Mouse (Mus musculus) ES-E14 (cell line): Measurements from ENCODE around the gene Klhl2. TPM values are rescaled to one million over a fixed set of nuclear protein-coding genes. Genes with fewer than 3 reads are reported as not detected.

ENCODE experiments used
- DNase-seq: peaks from one replicate; pipeline ENCODE4 v3.0.0-alpha.2; 2013; ENCODE audit warnings: low read depth, low spot score
- H3K27ac ChIP-seq: 2 replicates; pipeline ENCODE4 v1.5.1; 2012; ENCODE audit warnings: low read depth, mild to moderate bottlenecking, low read length, moderate library complexity, mixed read lengths; ENCODE audit not compliant: poor library complexity, insufficient read depth, severe bottlenecking
- H3K36me3 ChIP-seq: 2 replicates; pipeline ENCODE4 v1.6.1; 2012; ENCODE audit warnings: mild to moderate bottlenecking, low read length, moderate library complexity, mixed read lengths; ENCODE audit not compliant: control insufficient read depth, poor library complexity, insufficient read depth, severe bottlenecking
- H3K4me1 ChIP-seq, 2 experiments: fragments of 150-350 bp in 1 of 2; sonication (generic) in 1 of 2; 2 replicates each; pipeline ENCODE4 v1.6.1; 2012; ENCODE audit warnings: low read length in 2 of 2, mild to moderate bottlenecking in 1 of 2, mixed read lengths in 1 of 2; ENCODE audit not compliant: control insufficient read depth in 2 of 2, insufficient read depth in 2 of 2, poor library complexity in 1 of 2
- H3K4me3 ChIP-seq, 2 experiments: fragments of 150-350 bp in 1 of 2; sonication (generic) in 1 of 2; 2 replicates each; pipeline ENCODE4 v1.5.1; 2012; ENCODE audit warnings: low read length in 2 of 2, low read depth in 1 of 2, mild to moderate bottlenecking in 1 of 2, mixed read lengths in 1 of 2; ENCODE audit not compliant: insufficient read depth in 1 of 2, poor library complexity in 1 of 2, severe bottlenecking in 1 of 2
- H3K9ac ChIP-seq: 2 replicates; pipeline ENCODE4 v1.6.1; 2012; ENCODE audit warnings: low read depth, mild to moderate bottlenecking, low read length, mixed read lengths; ENCODE audit not compliant: poor library complexity, insufficient read depth, severe bottlenecking
- H3K9me3 ChIP-seq: fragments of 150-350 bp; sonication (generic); 2 replicates; pipeline ENCODE4 v1.6.1; 2012; ENCODE audit warnings: low read depth, mild to moderate bottlenecking, low read length; ENCODE audit not compliant: control insufficient read depth, insufficient read depth
- CHD2 ChIP-seq: IDR thresholded peaks from 2 replicates; pipeline ENCODE4 v1.6.1; 2014; ENCODE audit warnings: mild to moderate bottlenecking, low read depth, low read length, inconsistent platforms
- HCFC1 ChIP-seq: IDR thresholded peaks from 2 replicates; pipeline ENCODE4 v1.6.1; 2012; ENCODE audit warnings: low read length, inconsistent platforms, borderline replicate concordance; ENCODE audit not compliant: insufficient read depth
- MAFK ChIP-seq: IDR thresholded peaks from 2 replicates; pipeline ENCODE4 v1.6.1; 2014; ENCODE audit warnings: mild to moderate bottlenecking, low read depth, low read length, inconsistent platforms; ENCODE audit not compliant: insufficient read depth
- ZC3H11A ChIP-seq: IDR thresholded peaks from 2 replicates; pipeline ENCODE4 v1.6.1; 2012; ENCODE audit warnings: low read depth, mild to moderate bottlenecking, inconsistent platforms, low read length, borderline replicate concordance
- ZNF384 ChIP-seq: IDR thresholded peaks from 2 replicates; pipeline ENCODE4 v1.6.1; 2012; ENCODE audit warnings: low read depth, low read length, inconsistent platforms
- in situ Hi-C, 2 experiments: fragments of 600-800 bp; cut with MboI; formaldehyde crosslinking; loops; one replicate each; pipeline ENCODE4 v1.15.1; 2025; ENCODE audit warnings: low sequenced_read_pairs in 2 of 2, inconsistent platforms in 1 of 2; ENCODE audit not compliant: unreplicated experiment in 2 of 2
- total RNA-seq: library from RNA; depleted of rRNA; stranded (reverse); fragments of 300-350 nt; gene quantifications from 2 replicates; pipeline ENCODE4 v1.2.3, GENCODE M21; 2012; rRNA removed

Klhl2 gene
- total RNA-seq, 1 experiment: 16.3 TPM

GRCm38 (mm10) chr8:64691591-64692401 is 158.0 kb downstream of the Klhl2 start:
- H3K9ac ChIP-seq: no peak overlapping the region
- no peak for TF ChIP-seq ZNF384
- no peak for TF ChIP-seq CHD2
- TF ChIP-seq MAFK: no peak
- TF ChIP-seq HCFC1: no peak
- TF ChIP-seq ZC3H11A: no peak
- no peaks in the 10 kb centered on the region for H3K9me3 ChIP-seq
- peak overlapping the region in 1 of 2 experiments; percentile 69; a peak in 1 of 4 replicates for H3K4me3 ChIP-seq
- peaks cover 0 to 4% of the 10 kb centered on the region in 2 experiments; a peak in 1 of 4 replicates for H3K4me1 ChIP-seq
- H3K36me3 ChIP-seq: no peaks in the 10 kb centered on the region
- no peak for DNase-seq
- H3K27ac ChIP-seq: no peak overlapping the region
- in situ Hi-C loops: no loop called here

- Histone ChIP-seq H3K36me3 (no peaks in the 10 kb centered on the region), H3K9me3 (no peaks in the 10 kb centered on the region), H3K4me1 (peaks cover 0 to 4% of the 10 kb centered on the region in 2 experiments; a peak in 1 of 4 replicates), H3K27ac (no peak overlapping the region), H3K9ac (no peak overlapping the region), H3K4me3 (no peak overlapping the region)
- in situ Hi-C loops: no loop called here
- TF ChIP-seq CHD2 (no peak), MAFK (no peak), ZC3H11A (no peak), HCFC1 (no peak), ZNF384 (no peak)
- DNase-seq: no peak
Measured at GRCm38 (mm10) chr8:64690845-64691244, 159.0 kb downstream of the Klhl2 start.

DNA sequence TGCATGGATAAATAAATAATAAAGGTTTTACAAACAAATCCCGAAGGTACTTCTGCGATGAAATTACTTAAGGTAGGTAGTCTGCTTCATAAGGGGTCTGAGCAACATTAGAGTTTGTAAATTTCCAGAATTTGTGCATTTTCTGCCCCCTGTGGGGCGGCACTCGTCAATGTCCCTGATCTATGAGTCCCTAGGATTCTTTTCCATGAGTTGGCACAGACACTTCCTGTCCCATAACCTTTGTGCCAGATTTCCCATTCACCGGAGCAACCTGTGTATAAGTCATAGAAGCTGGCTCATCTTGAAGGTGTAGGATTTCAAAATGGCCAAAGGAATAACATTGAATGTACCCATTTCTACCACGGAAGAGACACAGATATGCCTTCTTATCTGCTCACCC is 159.5 kb downstream of the Klhl2 start:
- in situ Hi-C loops: no loop called here
- H3K9me3 ChIP-seq: no peaks in the 10 kb centered on the region
- H3K36me3 ChIP-seq: no peaks in the 10 kb centered on the region
- TF ChIP-seq ZNF384 (no peak), CHD2 (no peak), HCFC1 (no peak)
- no peak overlapping the region for H3K9ac ChIP-seq
- no peak overlapping the region for H3K4me3 ChIP-seq
- no peak overlapping the region for H3K27ac ChIP-seq
- DNase-seq: no peak
- peaks cover 0 to 4% of the 10 kb centered on the region in 2 experiments; a peak in 1 of 4 replicates for H3K4me1 ChIP-seq

Other genes starting within 250 kb of the Klhl2 start
- 8.8 and 19.4 TPM in 2 replicates for gene Cpe, start 157.0 kb downstream of the Klhl2 start, total RNA-seq
- gene Msmo1, start 116.2 kb downstream of the Klhl2 start, total RNA-seq: 83.7 and 108 TPM in 2 replicates
- gene Tmem192, start 97.2 kb upstream of the Klhl2 start, total RNA-seq: 13.1 and 13.2 TPM in 2 replicates
- 0.18 and 0.32 TPM in 2 replicates for gene Trim75, start 137.8 kb upstream of the Klhl2 start, total RNA-seq
- gene Trim61, start 168.5 kb upstream of the Klhl2 start, total RNA-seq: 0.09 TPM in 1 of 2 replicates, not detected in the other
- gene Trim60, start 168.6 kb upstream of the Klhl2 start, total RNA-seq: not detected in 2 replicates
- 12.7 and 22.8 TPM in 2 replicates for gene Apela, start 187.3 kb upstream of the Klhl2 start, total RNA-seq
- gene Gm10663, start 225.0 kb upstream of the Klhl2 start, total RNA-seq: not detected in 2 replicates